Mouse (Mus musculus): Measurements from ENCODE around the gene Casp8. TPM values are rescaled to one million over a fixed set of nuclear protein-coding genes. Genes with fewer than 3 reads are reported as not detected.
"Not testable (repeated sequence)": the region's sequence is repeated elsewhere in the genome, so short reads cannot be mapped to it uniquely, and the experiment has no call there.

Casp8 gene
- polyA plus RNA-seq, 1 experiment from 2014 or later = 28.8 TPM

DNA sequence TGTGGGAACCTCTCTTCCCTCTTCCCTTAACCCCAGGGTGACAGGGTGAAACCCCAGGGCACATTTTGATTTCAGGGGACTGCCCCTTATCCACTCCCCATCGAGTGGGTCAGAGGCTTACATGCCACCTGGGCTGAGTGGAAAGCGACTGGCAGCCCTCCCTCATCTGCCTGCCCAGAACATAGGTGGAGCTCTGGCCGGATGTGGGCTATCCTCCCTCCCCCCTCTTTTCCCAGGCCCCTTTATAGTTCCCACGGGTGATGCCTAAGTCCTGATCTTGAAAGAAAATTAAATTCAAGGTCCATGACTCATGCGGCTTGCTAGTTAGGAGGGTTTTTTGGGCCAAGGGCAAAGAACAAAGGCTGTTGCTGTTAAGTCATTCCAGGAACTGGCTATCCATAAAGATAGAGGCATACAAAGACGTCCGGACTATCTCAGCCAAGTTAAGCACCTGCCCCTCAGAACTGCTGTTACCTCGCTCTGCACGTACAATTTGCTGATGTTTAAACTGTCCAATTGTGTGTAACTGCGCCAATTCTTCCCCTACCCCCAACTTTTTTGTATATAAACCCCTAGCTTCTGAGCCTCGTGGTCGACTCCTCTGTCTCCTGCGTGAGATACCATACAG is 64.7 kb downstream of the Casp8 start:
- H3K4me2 ChIP-seq; ATAC-seq (replicated peaks; ENCODE audit: low FRiP score); H3K9me3 ChIP-seq (ENCODE audit: control insufficient read depth, low read length); H3K4me3 ChIP-seq (ENCODE audit: low read depth, low read length); H3K36me3 ChIP-seq (ENCODE audit: control insufficient read depth, insufficient read depth, low read length); H3K27ac ChIP-seq (ENCODE audit: low read depth, low read length); DNase-seq (ENCODE audit: low spot score); H3K4me1 ChIP-seq (replicated peaks; ENCODE audit: control insufficient read depth, insufficient read depth, low read length); H3K27me3 ChIP-seq (replicated peaks; ENCODE audit: control insufficient read depth, insufficient read depth, low read length); H3K9ac ChIP-seq (ENCODE audit: low read depth, low read length): not testable (repeated sequence)
- WGBS = 71% methylated on average over 13 of the region's 13 CpGs

DNA sequence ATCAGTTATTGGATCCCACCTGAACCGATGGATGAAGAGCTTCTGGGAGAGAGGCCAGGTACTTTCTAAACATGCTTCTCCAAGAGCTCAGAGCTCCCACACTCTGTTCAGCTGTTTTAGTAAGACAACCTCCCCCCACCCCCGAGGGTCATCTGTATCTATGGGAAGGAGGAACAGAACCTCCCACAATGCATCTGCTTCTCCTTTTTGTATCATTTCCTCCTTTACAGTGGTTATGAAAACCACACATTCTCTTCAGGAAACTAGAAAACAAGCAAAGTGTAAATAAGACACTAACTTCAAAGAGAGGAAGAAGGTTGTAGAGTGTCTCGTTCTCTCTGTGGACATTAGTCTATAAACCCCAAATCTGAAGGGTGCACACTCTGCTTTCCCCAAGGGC is 65.4 kb downstream of the Casp8 start:
- not testable (repeated sequence) for H3K4me2 ChIP-seq; H3K27me3 ChIP-seq (replicated peaks; ENCODE audit: control insufficient read depth, insufficient read depth, low read length); H3K27ac ChIP-seq (ENCODE audit: low read depth, low read length); DNase-seq (ENCODE audit: low spot score); H3K4me1 ChIP-seq (replicated peaks; ENCODE audit: control insufficient read depth, insufficient read depth, low read length); H3K9me3 ChIP-seq (ENCODE audit: control insufficient read depth, low read length); H3K4me3 ChIP-seq (ENCODE audit: low read depth, low read length); ATAC-seq (replicated peaks; ENCODE audit: low FRiP score); H3K9ac ChIP-seq (ENCODE audit: low read depth, low read length); H3K36me3 ChIP-seq (ENCODE audit: control insufficient read depth, insufficient read depth, low read length)
- WGBS = 51% methylated on average over 3 of the region's 3 CpGs

DNA sequence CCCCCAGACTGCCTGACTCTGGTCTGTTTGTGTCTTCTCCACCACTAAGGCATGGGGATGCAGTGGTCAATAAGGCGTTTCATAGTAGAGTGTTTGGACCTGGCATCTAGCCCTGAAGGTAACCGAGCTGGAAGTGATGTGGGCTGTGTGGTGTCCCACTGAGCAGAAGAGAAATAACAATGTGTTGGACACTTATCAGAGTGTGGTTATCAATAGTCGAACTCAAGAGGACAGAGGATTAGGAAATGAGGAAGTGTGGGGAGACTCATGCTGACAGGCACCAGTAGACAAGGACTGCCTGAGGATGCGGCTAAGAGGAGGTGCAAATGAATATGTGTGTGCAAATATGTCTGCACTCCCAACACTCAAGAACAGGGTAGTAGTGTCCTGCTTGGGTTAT is 81.3 kb downstream of the Casp8 start:
- H3K4me3 ChIP-seq (ENCODE audit: low read depth, low read length); H3K4me1 ChIP-seq (replicated peaks; ENCODE audit: control insufficient read depth, insufficient read depth, low read length); DNase-seq (ENCODE audit: low spot score); H3K4me2 ChIP-seq; H3K36me3 ChIP-seq (ENCODE audit: control insufficient read depth, insufficient read depth, low read length); H3K9me3 ChIP-seq (ENCODE audit: control insufficient read depth, low read length); H3K9ac ChIP-seq (ENCODE audit: low read depth, low read length); H3K27me3 ChIP-seq (replicated peaks; ENCODE audit: control insufficient read depth, insufficient read depth, low read length); ATAC-seq (replicated peaks; ENCODE audit: low FRiP score); H3K27ac ChIP-seq (ENCODE audit: low read depth, low read length): not testable (repeated sequence)
- WGBS = 55% methylated on average over 4 of the region's 4 CpGs

- 84% methylated on average over 2 of the region's 2 CpGs for WGBS
- H3K4me2 ChIP-seq; H3K9me3 ChIP-seq (ENCODE audit: control insufficient read depth, low read length); ATAC-seq (replicated peaks; ENCODE audit: low FRiP score); H3K27me3 ChIP-seq (replicated peaks; ENCODE audit: control insufficient read depth, insufficient read depth, low read length); H3K27ac ChIP-seq (ENCODE audit: low read depth, low read length); H3K36me3 ChIP-seq (ENCODE audit: control insufficient read depth, insufficient read depth, low read length); H3K4me3 ChIP-seq (ENCODE audit: low read depth, low read length); H3K9ac ChIP-seq (ENCODE audit: low read depth, low read length); H3K4me1 ChIP-seq (replicated peaks; ENCODE audit: control insufficient read depth, insufficient read depth, low read length); DNase-seq (ENCODE audit: low spot score): not testable (repeated sequence)
These were observed 84.1 kb downstream of the Casp8 start for GRCm38 (mm10) chr1:58879291-58879690.

DNA sequence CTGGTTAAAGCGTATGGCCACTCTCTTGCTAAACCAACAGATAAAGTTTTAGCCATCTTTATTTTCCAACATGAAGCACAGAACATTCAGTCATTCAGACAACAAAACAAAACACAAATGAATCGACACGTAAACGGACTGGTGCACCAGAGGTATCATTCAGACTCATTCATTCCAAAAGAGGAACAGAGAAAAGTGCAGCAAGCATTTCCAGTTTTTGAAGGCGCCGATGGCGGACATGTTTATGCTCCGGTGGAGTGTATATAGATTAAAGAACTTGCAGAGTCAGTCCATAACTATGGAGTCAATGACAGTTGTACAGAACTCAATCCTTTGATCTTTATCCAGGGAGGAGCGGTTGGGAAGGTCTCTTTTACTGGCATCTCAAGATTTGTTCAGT is 88.1 kb downstream of the Casp8 start:
- DNase-seq (ENCODE audit: low spot score); H3K4me2 ChIP-seq; H3K27me3 ChIP-seq (replicated peaks; ENCODE audit: control insufficient read depth, insufficient read depth, low read length); H3K9ac ChIP-seq (ENCODE audit: low read depth, low read length); H3K4me3 ChIP-seq (ENCODE audit: low read depth, low read length); H3K9me3 ChIP-seq (ENCODE audit: control insufficient read depth, low read length); H3K27ac ChIP-seq (ENCODE audit: low read depth, low read length); H3K36me3 ChIP-seq (ENCODE audit: control insufficient read depth, insufficient read depth, low read length); ATAC-seq (replicated peaks; ENCODE audit: low FRiP score); H3K4me1 ChIP-seq (replicated peaks; ENCODE audit: control insufficient read depth, insufficient read depth, low read length): not testable (repeated sequence)
- 87% methylated on average over 9 of the region's 9 CpGs for WGBS

- DNase-seq (ENCODE audit: low spot score) (no peak), ATAC-seq (replicated peaks; ENCODE audit: low FRiP score) (no peak)
- no peak overlapping the region for H3K4me2 ChIP-seq
- no peaks in the 10 kb centered on the region for H3K4me1 ChIP-seq (replicated peaks; ENCODE audit: control insufficient read depth, insufficient read depth, low read length)
- no peaks in the 10 kb centered on the region for H3K27me3 ChIP-seq (replicated peaks; ENCODE audit: control insufficient read depth, insufficient read depth, low read length)
- no peak overlapping the region for H3K4me3 ChIP-seq (ENCODE audit: low read depth, low read length)
- 88% methylated on average over 4 of the region's 4 CpGs for WGBS
- H3K27ac ChIP-seq (ENCODE audit: low read depth, low read length) = no peak overlapping the region
- H3K9me3 ChIP-seq (ENCODE audit: control insufficient read depth, low read length) = no peaks in the 10 kb centered on the region
- H3K36me3 ChIP-seq (ENCODE audit: control insufficient read depth, insufficient read depth, low read length) = no peaks in the 10 kb centered on the region
- H3K9ac ChIP-seq (ENCODE audit: low read depth, low read length) = no peak overlapping the region
These were observed 90.5 kb downstream of the Casp8 start for GRCm38 (mm10) chr1:58885646-58886045.

DNA sequence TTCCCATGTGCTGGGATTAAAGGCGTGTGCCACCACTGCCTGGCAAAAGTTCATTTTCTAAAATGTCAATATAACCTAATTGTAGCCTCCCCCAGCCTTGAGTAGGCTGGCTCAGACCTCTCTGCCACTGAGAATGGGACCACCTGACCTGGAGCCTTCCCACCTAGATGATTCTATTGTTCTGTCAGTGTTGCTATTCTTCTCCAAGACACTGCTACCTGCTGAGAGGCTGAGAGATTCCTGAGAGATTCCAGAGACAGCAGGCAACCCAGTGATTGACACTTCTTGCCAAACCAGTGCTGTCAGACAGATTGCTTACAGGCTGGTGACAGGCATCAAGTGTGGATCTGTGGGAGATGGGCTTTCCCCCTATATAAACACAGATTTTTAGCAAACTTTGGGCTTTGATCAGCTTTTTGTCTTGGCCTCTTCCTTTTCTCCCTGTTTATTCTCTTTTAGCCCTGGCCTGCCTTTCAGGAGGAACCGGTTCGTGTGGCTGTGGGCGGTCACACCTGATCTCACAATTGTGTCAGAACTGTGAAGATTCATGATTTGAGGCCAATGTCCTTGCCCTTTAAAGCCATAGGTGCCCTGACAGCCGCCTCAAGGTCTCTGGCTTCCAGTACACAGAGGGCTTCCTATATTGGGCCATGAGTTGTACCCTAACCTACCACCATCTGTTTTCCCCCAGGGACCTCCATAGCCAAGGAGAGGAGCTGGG is 94.8 kb downstream of the Casp8 start:
- H3K4me1 ChIP-seq (replicated peaks; ENCODE audit: control insufficient read depth, insufficient read depth, low read length) = no peaks in the 10 kb centered on the region
- no peak overlapping the region for H3K4me3 ChIP-seq (ENCODE audit: low read depth, low read length)
- no peak overlapping the region for H3K4me2 ChIP-seq
- H3K27ac ChIP-seq (ENCODE audit: low read depth, low read length) = no peak overlapping the region
- ATAC-seq (replicated peaks; ENCODE audit: low FRiP score) = no peak
- no peak for DNase-seq (ENCODE audit: low spot score)
- H3K9ac ChIP-seq (ENCODE audit: low read depth, low read length) = no peak overlapping the region
- WGBS = 56% methylated on average over 5 of the region's 5 CpGs
- no peaks in the 10 kb centered on the region for H3K9me3 ChIP-seq (ENCODE audit: control insufficient read depth, low read length)
- no peaks in the 10 kb centered on the region for H3K36me3 ChIP-seq (ENCODE audit: control insufficient read depth, insufficient read depth, low read length)
- H3K27me3 ChIP-seq (replicated peaks; ENCODE audit: control insufficient read depth, insufficient read depth, low read length) = no peaks in the 10 kb centered on the region

- WGBS = 78% methylated on average over 4 of the region's 5 CpGs
- H3K27ac ChIP-seq (ENCODE audit: low read depth, low read length); H3K9me3 ChIP-seq (ENCODE audit: control insufficient read depth, low read length); H3K4me3 ChIP-seq (ENCODE audit: low read depth, low read length); DNase-seq (ENCODE audit: low spot score); ATAC-seq (replicated peaks; ENCODE audit: low FRiP score); H3K27me3 ChIP-seq (replicated peaks; ENCODE audit: control insufficient read depth, insufficient read depth, low read length); H3K36me3 ChIP-seq (ENCODE audit: control insufficient read depth, insufficient read depth, low read length); H3K9ac ChIP-seq (ENCODE audit: low read depth, low read length); H3K4me1 ChIP-seq (replicated peaks; ENCODE audit: control insufficient read depth, insufficient read depth, low read length); H3K4me2 ChIP-seq: not testable (repeated sequence)
These were observed 95.6 kb downstream of the Casp8 start for GRCm38 (mm10) chr1:58890697-58891290.
